Mouse (Mus musculus): ENCODE measurements around the gene Pip. TPM values are rescaled to one million over a fixed set of nuclear protein-coding genes. Genes with fewer than 3 reads are reported as not detected.

The Pip gene
- total RNA-seq (2015), result not detected in 2 replicates
- total RNA-seq (2017), result not detected in 2 replicates

- no peak for ATAC-seq (ENCODE audit: poor library complexity, severe bottlenecking)
These were observed at the start of gene Pip for GRCm38 (mm10) chr6:41847235-41847634. TSS of gene Pip (plus strand) at chr6:41847535.

- no peak for ATAC-seq (ENCODE audit: poor library complexity, severe bottlenecking)
These were observed 23.2 kb upstream of the Pip start for GRCm38 (mm10) chr6:41824086-41824485.

- ATAC-seq (ENCODE audit: poor library complexity, severe bottlenecking), result no peak
These were observed 17.8 kb upstream of the Pip start for GRCm38 (mm10) chr6:41829516-41829915.

- ATAC-seq (ENCODE audit: poor library complexity, severe bottlenecking), result no peak
These were observed 5.4 kb downstream of the Pip start, which contains the start of gene Sval2 for GRCm38 (mm10) chr6:41852689-41853088. TSS of gene Sval2 (plus strand) at chr6:41852989.

- no peak for ATAC-seq (ENCODE audit: poor library complexity, severe bottlenecking)
These were observed 16.7 kb downstream of the Pip start for GRCm38 (mm10) chr6:41864038-41864437.

Other genes with a start within 250 kb of the Pip start
- 0.67 and 1.3 TPM in 2 replicates for gene Ephb6, start 242.1 kb upstream of the Pip start, total RNA-seq (2015)
- 1.2 and 2.0 TPM in 2 replicates for gene Ephb6, start 242.1 kb upstream of the Pip start, total RNA-seq (2017)
- not detected in 2 replicates for gene Trpv6, start 211.1 kb upstream of the Pip start, total RNA-seq (2015)
- not detected in 2 replicates for gene Trpv6, start 211.1 kb upstream of the Pip start, total RNA-seq (2017)
- not detected in 2 replicates for gene Trpv5, start 166.8 kb upstream of the Pip start, total RNA-seq (2015)
- gene Trpv5, start 166.8 kb upstream of the Pip start, total RNA-seq (2017), result not detected in 2 replicates
- not detected in 2 replicates for gene Llcfc1, start 163.1 kb upstream of the Pip start, total RNA-seq (2015)
- gene Llcfc1, start 163.1 kb upstream of the Pip start, total RNA-seq (2017), result not detected in 2 replicates
- 1.3 and 11.0 TPM in 2 replicates for gene Kel, start 143.2 kb upstream of the Pip start, total RNA-seq (2015)
- 0.99 and 3.1 TPM in 2 replicates for gene Kel, start 143.2 kb upstream of the Pip start, total RNA-seq (2017)
- not detected in 2 replicates for gene Olfr459, start 72.4 kb upstream of the Pip start, total RNA-seq (2015)
- not detected in 2 replicates for gene Olfr459, start 72.4 kb upstream of the Pip start, total RNA-seq (2017)
- not detected in 2 replicates for gene Sval2, start 5.5 kb downstream of the Pip start, total RNA-seq (2015)
- gene Sval2, start 5.5 kb downstream of the Pip start, total RNA-seq (2017), result not detected in 2 replicates
- not detected in 2 replicates for gene Sval1, start 104.1 kb downstream of the Pip start, total RNA-seq (2015)
- gene Sval1, start 104.1 kb downstream of the Pip start, total RNA-seq (2017), result not detected in 2 replicates
- gene Sval3, start 120.6 kb downstream of the Pip start, total RNA-seq (2015), result not detected in 2 replicates
- gene Sval3, start 120.6 kb downstream of the Pip start, total RNA-seq (2017), result not detected in 2 replicates
- gene Sva, start 190.9 kb downstream of the Pip start, total RNA-seq (2015), result not detected in 2 replicates
- gene Sva, start 190.9 kb downstream of the Pip start, total RNA-seq (2017), result not detected in 2 replicates